Mouse (Mus musculus) liver, adult 2 months (tissue): ENCODE results near the gene Styxl1. TPM values are rescaled to one million over a fixed set of nuclear protein-coding genes. Genes with fewer than 3 reads are reported as not detected.

Experiments
- DNase-seq: peaks from one replicate; pipeline ENCODE4 v3.0.0-alpha.2; 2011; ENCODE audit warnings: low read depth, low spot score; ENCODE audit errors: extremely low read depth
- H3K27ac ChIP-seq: fragments of 200-500 bp; replicated peaks from 2 replicates; pipeline ENCODE4 v1.5.1; 2012; ENCODE audit warnings: low read depth, mild to moderate bottlenecking, control low read depth, inconsistent platforms, low read length; ENCODE audit not compliant: insufficient read depth
- H3K27me3 ChIP-seq: fragments of 200-500 bp; 2 replicates; pipeline ENCODE4 v1.6.1; 2012; ENCODE audit warnings: mild to moderate bottlenecking, moderate library complexity, low read length, inconsistent platforms; ENCODE audit not compliant: control insufficient read depth, insufficient read depth
- H3K36me3 ChIP-seq: fragments of 200-500 bp; 2 replicates; pipeline ENCODE4 v1.6.1; 2012; ENCODE audit warnings: low read length, inconsistent platforms; ENCODE audit not compliant: control insufficient read depth, insufficient read depth
- H3K4me1 ChIP-seq: fragments of 200-500 bp; 2 replicates; pipeline ENCODE4 v1.6.1; 2011; ENCODE audit warnings: low read length; ENCODE audit not compliant: control insufficient read depth, insufficient read depth
- H3K4me3 ChIP-seq: fragments of 200-500 bp; 2 replicates; pipeline ENCODE4 v1.5.1; 2011; ENCODE audit warnings: low read depth, mild to moderate bottlenecking, control low read depth, low read length, moderate library complexity; ENCODE audit not compliant: insufficient read depth
- H3K79me2 ChIP-seq: fragments of 200-500 bp; 2 replicates; pipeline ENCODE4 v1.6.1; 2012; ENCODE audit warnings: inconsistent platforms, mild to moderate bottlenecking, low read length, moderate library complexity; ENCODE audit not compliant: control insufficient read depth, insufficient read depth
- H3K9ac ChIP-seq: fragments of 200-500 bp; 2 replicates; pipeline ENCODE4 v1.6.1; 2012; ENCODE audit warnings: low read depth, mild to moderate bottlenecking, control low read depth, inconsistent platforms, low read length
- CTCF ChIP-seq: fragments of 200-500 bp; IDR thresholded peaks from 2 replicates; pipeline ENCODE4 v1.5.1; 2011; ENCODE audit warnings: low read depth, low read length, control low read depth
- POLR2A ChIP-seq: fragments of 200-500 bp; IDR thresholded peaks from 2 replicates; pipeline ENCODE4 v1.6.1; 2011; ENCODE audit warnings: low read length, control low read depth; ENCODE audit not compliant: insufficient read depth; ENCODE audit errors: extremely low read depth
- WGBS: fragments of 180-500 bp; shearing (Covaris S2); methylation state at CpG from one replicate; pipeline ENCODE4 v1.1.7; 2018; 5-methylcytosine and 5-hydroxymethylcytosine counted together
- polyA plus RNA-seq: library from polyadenylated mRNA; depleted of rRNA; stranded (reverse); fragments of >200 nt; gene quantifications from 2 replicates; pipeline ENCODE4 v1.2.3, GENCODE M21; 2012; rRNA removed
- total RNA-seq: library from RNA; depleted of rRNA; stranded (reverse); fragments of >200 nt; gene quantifications from 2 replicates; pipeline ENCODE4 v1.2.3, GENCODE M21; 2014; rRNA removed

The Styxl1 gene
- total and polyA plus RNA-seq, 2 experiments, result 0.18 to 0.23 TPM

- no peak for TF ChIP-seq CTCF
- TF ChIP-seq POLR2A, result no peak
- 84% methylated on average over 4 of the region's 4 CpGs for WGBS
- Histone ChIP-seq H3K9ac (no peak overlapping the region), H3K27me3 (no peaks in the 10 kb centered on the region), H3K4me3 (no peak overlapping the region), H3K27ac (no peak overlapping the region), H3K4me1 (peaks cover 57% of the 10 kb centered on the region), H3K79me2 (peaks cover 60% of the 10 kb centered on the region), H3K36me3 (peaks cover 39% of the 10 kb centered on the region)
- no peak for DNase-seq
Measured at GRCm38 (mm10) chr5:135701601-135702000, 76.6 kb downstream of the Styxl1 start.

GRCm38 (mm10) chr5:135697711-135698111 lies 80.5 kb downstream of the Styxl1 start:
- Histone ChIP-seq H3K4me3 (no peak overlapping the region), H3K36me3 (peaks cover 36% of the 10 kb centered on the region), H3K27ac (peak overlapping the region; percentile 80), H3K27me3 (no peaks in the 10 kb centered on the region), H3K4me1 (peaks cover 48% of the 10 kb centered on the region), H3K79me2 (peaks cover 52% of the 10 kb centered on the region), H3K9ac (peak overlapping the region; percentile 58)
- no peak for TF ChIP-seq POLR2A
- TF ChIP-seq CTCF, result no peak
- 18% methylated on average over 5 of the region's 5 CpGs for WGBS
- peak; percentile 90 for DNase-seq

Other genes with a start within 250 kb of the Styxl1 start
- gene Hip1, start 233.3 kb downstream of the Styxl1 start, total RNA-seq, result 3.2 and 6.5 TPM in 2 replicates
- gene Hip1, start 233.3 kb downstream of the Styxl1 start, polyA plus RNA-seq, result 2.2 and 3.1 TPM in 2 replicates
- not detected in 2 replicates for gene Ccl26, start 214.8 kb downstream of the Styxl1 start, total RNA-seq
- not detected in 2 replicates for gene Ccl26, start 214.8 kb downstream of the Styxl1 start, polyA plus RNA-seq
- 3.7 and 8.2 TPM in 2 replicates for gene Ccl24, start 205.3 kb downstream of the Styxl1 start, total RNA-seq
- gene Ccl24, start 205.3 kb downstream of the Styxl1 start, polyA plus RNA-seq, result 1.8 and 5.3 TPM in 2 replicates
- gene Rhbdd2, start 145.8 kb downstream of the Styxl1 start, total RNA-seq, result 8.5 and 9.7 TPM in 2 replicates
- 17.0 and 20.9 TPM in 2 replicates for gene Rhbdd2, start 145.8 kb downstream of the Styxl1 start, polyA plus RNA-seq
- 284 and 345 TPM in 2 replicates for gene Por, start 108.4 kb downstream of the Styxl1 start, total RNA-seq
- gene Por, start 108.4 kb downstream of the Styxl1 start, polyA plus RNA-seq, result 211 and 254 TPM in 2 replicates
- 55.2 and 58.1 TPM in 2 replicates for gene Tmem120a, start 33.9 kb downstream of the Styxl1 start, total RNA-seq
- 52.9 and 76.6 TPM in 2 replicates for gene Tmem120a, start 33.9 kb downstream of the Styxl1 start, polyA plus RNA-seq
- gene Mdh2, start 95 bp upstream of the Styxl1 start, total RNA-seq, result 108 and 176 TPM in 2 replicates
- 361 and 418 TPM in 2 replicates for gene Mdh2, start 95 bp upstream of the Styxl1 start, polyA plus RNA-seq
- gene Srrm3, start 28.5 kb upstream of the Styxl1 start, total RNA-seq, result not detected in 2 replicates
- not detected in 2 replicates for gene Srrm3, start 28.5 kb upstream of the Styxl1 start, polyA plus RNA-seq
- 18.9 and 19.5 TPM in 2 replicates for gene Hspb1, start 109.5 kb upstream of the Styxl1 start, total RNA-seq
- gene Hspb1, start 109.5 kb upstream of the Styxl1 start, polyA plus RNA-seq, result 10.9 and 24.3 TPM in 2 replicates
- gene Ywhag, start 156.2 kb upstream of the Styxl1 start, total RNA-seq, result 23.0 and 30.9 TPM in 2 replicates
- 42.4 and 50.4 TPM in 2 replicates for gene Ywhag, start 156.2 kb upstream of the Styxl1 start, polyA plus RNA-seq
- gene Ssc4d, start 196.1 kb upstream of the Styxl1 start, total RNA-seq, result 4.0 and 4.8 TPM in 2 replicates
- 5.8 and 6.5 TPM in 2 replicates for gene Ssc4d, start 196.1 kb upstream of the Styxl1 start, polyA plus RNA-seq
- not detected in 2 replicates for gene Zp3, start 201.7 kb upstream of the Styxl1 start, total RNA-seq
- gene Zp3, start 201.7 kb upstream of the Styxl1 start, polyA plus RNA-seq, result not detected in 2 replicates
- gene Dtx2, start 216.4 kb upstream of the Styxl1 start, total RNA-seq, result 1.0 and 1.9 TPM in 2 replicates
- 4.3 and 7.1 TPM in 2 replicates for gene Dtx2, start 216.4 kb upstream of the Styxl1 start, polyA plus RNA-seq